Mouse (Mus musculus) gastrocnemius, adult 18-20 months (tissue): Measurements from ENCODE around the gene Pglyrp1. TPM values are rescaled to one million over a fixed set of nuclear protein-coding genes. Genes with fewer than 3 reads are reported as not detected.

Source experiments
- DNase-seq: peaks from one replicate; pipeline ENCODE4 v3.0.0; 2021; ENCODE audit warnings: low spot score
- total RNA-seq, 2 experiments: library from RNA; stranded (reverse); gene quantifications; 2 replicates each; pipeline ENCODE4 v1.2.3; 2021

Pglyrp1 gene
- total RNA-seq, 2 experiments from 2014 or later = 0.37 TPM; not detected in 1

GRCm38 (mm10) chr7:18926041-18926790 is 55.1 kb downstream of the Pglyrp1 start:
- peak; percentile 27 for DNase-seq

DNA sequence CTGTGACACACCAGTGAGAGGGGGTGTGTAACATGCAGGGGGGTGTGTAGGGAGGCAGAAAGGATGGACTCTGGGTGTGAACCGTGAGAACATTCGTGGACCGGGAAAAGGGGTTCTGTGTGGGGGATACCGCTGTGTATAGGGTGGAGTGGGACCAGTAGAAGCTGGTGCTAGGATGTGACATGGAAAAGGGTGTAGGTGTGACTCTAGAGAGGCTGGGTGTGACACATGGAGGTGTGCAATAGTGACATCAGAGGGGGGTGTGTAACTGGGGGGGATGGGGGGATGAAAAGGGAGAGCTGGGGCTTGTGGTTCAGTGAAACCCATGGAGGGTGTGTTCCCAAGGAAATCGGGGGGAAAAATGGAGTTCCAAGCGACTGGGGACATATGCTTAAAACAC is 55.8 kb downstream of the Pglyrp1 start:
- DNase-seq = no peak

DNA sequence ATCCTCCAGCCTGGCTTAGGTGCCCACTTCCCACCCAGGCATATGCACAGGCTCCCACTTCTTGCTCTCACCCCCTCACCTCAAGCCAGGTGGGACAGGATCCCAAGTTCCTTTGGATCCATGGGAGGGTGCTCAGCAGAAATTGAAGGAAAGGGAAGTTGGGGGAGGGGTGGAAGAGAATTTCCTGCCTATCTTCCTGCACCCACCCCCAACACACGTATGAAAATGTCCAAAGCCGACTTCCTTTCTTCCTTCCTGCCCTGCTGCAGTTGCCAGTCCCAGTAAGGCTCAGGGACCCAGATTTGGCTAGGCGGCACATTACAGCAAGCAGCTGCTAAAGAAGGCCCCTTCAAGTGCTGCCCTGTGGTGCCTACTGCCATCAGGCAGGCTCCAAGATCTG is 56.6 kb downstream of the Pglyrp1 start:
- DNase-seq = peak; percentile 25

Other genes starting within 250 kb of the Pglyrp1 start
- not detected for gene Psg21, start 214.6 kb upstream of the Pglyrp1 start, total RNA-seq
- gene Psg20, start 185.1 kb upstream of the Pglyrp1 start, total RNA-seq = not detected
- gene Psg22, start 153.2 kb upstream of the Pglyrp1 start, total RNA-seq = not detected
- gene Psg19, start 72.8 kb upstream of the Pglyrp1 start, total RNA-seq = not detected
- gene Psg17, start 49.7 kb upstream of the Pglyrp1 start, total RNA-seq = not detected
- 1 to 10 TPM; 1.8 to 3.0 TPM for gene Mill2, start 31.4 kb upstream of the Pglyrp1 start, total RNA-seq
- 1 to 10 TPM; 3.6 to 5.6 TPM for gene Ccdc61, start 39.1 kb downstream of the Pglyrp1 start, total RNA-seq
- gene Nova2, start 54.6 kb downstream of the Pglyrp1 start, total RNA-seq = 1 to 10 TPM; 1.1 to 1.9 TPM
- gene Nanos2, start 116.1 kb downstream of the Pglyrp1 start, total RNA-seq = not detected
- 1 to 10 TPM; 8.7 to 8.9 TPM for gene Mypop, start 119.9 kb downstream of the Pglyrp1 start, total RNA-seq
- 10 to 100 TPM; 18.3 to 18.5 TPM for gene Irf2bp1, start 132.7 kb downstream of the Pglyrp1 start, total RNA-seq
- under 1 TPM in 1 of 2 experiments, not detected in 1; 0.09 TPM for gene Foxa3, start 152.2 kb downstream of the Pglyrp1 start, total RNA-seq
- 10 to 100 TPM; 74.1 to 74.6 TPM for gene Sympk, start 153.0 kb downstream of the Pglyrp1 start, total RNA-seq
- gene Rsph6a, start 183.4 kb downstream of the Pglyrp1 start, total RNA-seq = not detected
- gene Dmwd, start 204.9 kb downstream of the Pglyrp1 start, total RNA-seq = 10 to 100 TPM; 33.8 to 39.1 TPM
- gene Dmpk, start 212.5 kb downstream of the Pglyrp1 start, total RNA-seq = 100 to 1,000 TPM; 232 to 265 TPM
- 1 to 10 TPM; 1.7 to 2.1 TPM for gene Six5, start 223.3 kb downstream of the Pglyrp1 start, total RNA-seq
- gene Gm4969, start 247.0 kb downstream of the Pglyrp1 start, total RNA-seq = not detected
- gene Fbxo46, start 248.5 kb downstream of the Pglyrp1 start, total RNA-seq = 1 to 10 TPM; 2.2 to 2.6 TPM